16 mouse cellular contexts compared by ENCODE assay signal in the genomic region with DNA sequence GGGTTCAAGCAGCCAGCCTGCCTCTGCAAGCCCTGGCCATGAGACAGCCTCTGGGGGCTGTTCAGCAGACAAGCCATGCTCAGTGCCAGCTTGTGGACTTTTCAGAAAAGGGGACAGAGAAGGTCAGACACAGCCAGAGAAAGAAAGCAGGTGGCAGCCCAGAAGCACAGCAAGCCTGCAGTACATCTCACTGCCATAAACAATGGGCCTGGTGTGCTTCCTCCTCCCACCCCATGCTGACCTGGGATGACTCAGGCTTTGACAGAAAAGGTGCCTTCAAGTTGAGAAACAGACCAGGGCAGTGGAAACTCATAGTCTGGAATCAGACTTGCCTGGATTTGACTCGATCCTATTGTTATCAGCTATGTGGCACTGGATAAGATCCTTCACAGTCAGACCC.
"Had no signal": no experiment of that assay in that cellular context is flagged by ENCODE, and none has a peak within 500 bp of the region (broad histone marks: within the 10 kb centered on the region; RNA-seq: fewer than 3 reads in every experiment).

No protein-coding gene starts in this region.

- DNase-seq: kidney, postnatal 14 days; kidney, postnatal 4 days; liver; lung, adult 18-20 months; lung, postnatal 10 days; lung, postnatal 36 days; midbrain, embryonic 14.5 days; thymus, adult 18-20 months; thymus, postnatal 36 days had no signal

- H3K36me3 ChIP-seq: limb, embryonic 10.5 days; limb, embryonic 13.5 days; liver, embryonic 12.5 days; liver, embryonic 15.5 days; lung, embryonic 15.5 days had no signal

- ATAC-seq: liver, embryonic 12.5 days had no signal

- H3K27me3 ChIP-seq: limb, embryonic 13.5 days; liver, embryonic 12.5 days; liver, embryonic 15.5 days; lung, embryonic 15.5 days; megakaryocyte, embryonic 14.5 days had no signal

- H3K4me1 ChIP-seq: limb, embryonic 10.5 days; limb, embryonic 13.5 days; liver, embryonic 12.5 days; liver, embryonic 15.5 days; lung, embryonic 15.5 days had no signal

- H3K9ac ChIP-seq: limb, embryonic 13.5 days; liver, embryonic 12.5 days; liver, embryonic 15.5 days; lung, embryonic 15.5 days had no signal

- H3K4me3 ChIP-seq: limb, embryonic 10.5 days; limb, embryonic 13.5 days; liver, embryonic 12.5 days; liver, embryonic 15.5 days; lung, embryonic 15.5 days; megakaryocyte, embryonic 14.5 days had no signal

- H3K4me2 ChIP-seq: limb, embryonic 13.5 days; liver, embryonic 12.5 days; liver, embryonic 15.5 days; lung, embryonic 15.5 days; midbrain, embryonic 11.5 days had no signal

- H3K9me3 ChIP-seq: limb, embryonic 10.5 days; limb, embryonic 13.5 days; liver, embryonic 12.5 days; liver, embryonic 15.5 days; lung, embryonic 15.5 days; megakaryocyte, embryonic 14.5 days had no signal

- H3K27ac ChIP-seq: limb, embryonic 10.5 days; limb, embryonic 13.5 days; liver, embryonic 12.5 days; liver, embryonic 15.5 days; lung, embryonic 15.5 days had no signal
